Comparison of ENCODE assay signal across 7 mouse cellular contexts in genomic region chr16:94816391-94816790, GRCm38 (mm10).
DNase-seq lines count a peak whose midpoint lies in the region; ATAC-seq and TF ChIP-seq lines count a peak whose summit lies in the region.

No protein-coding gene starts in this region.

- no peak overlapping the region for H3K4me2 ChIP-seq in liver, postnatal 0 days (ENCODE audit: low read depth, low read length)
- no peak overlapping the region for H3K4me2 ChIP-seq in liver, embryonic 12.5 days
- H3K4me2 ChIP-seq in lung, embryonic 14.5 days, result no peak overlapping the region

- peak; percentile 62 for TF ChIP-seq CTCF in liver, postnatal 0 days (IDR thresholded peaks at IDR 0.05; ENCODE audit: low read depth)
- TF ChIP-seq CTCF in lung, embryonic 14.5 days (IDR thresholded peaks at IDR 0.05; ENCODE audit: low read depth), result peak; percentile 78

- H3K27ac ChIP-seq in liver, postnatal 0 days (ENCODE audit: low read depth), result no peak overlapping the region
- H3K27ac ChIP-seq in liver, embryonic 12.5 days, result no peak overlapping the region
- H3K27ac ChIP-seq in lung, embryonic 14.5 days (ENCODE audit: low read depth), result no peak overlapping the region

- DNase-seq in liver, postnatal 0 days, result no peak
- peak; percentile 27 for DNase-seq in T-cell, adult 2 months (ENCODE audit: low spot score)
- DNase-seq in cerebellum, postnatal 25 days, result peak; percentile 61 to 66
- DNase-seq in hindlimb bud, embryonic 11.5 days (ENCODE audit: extremely low spot score, low read depth, low spot score), result peak; percentile 39
- DNase-seq in lung, embryonic 14.5 days, result peak; percentile 80
- peak; percentile 35 for DNase-seq in thymus, postnatal 14 days

- WGBS in liver, postnatal 0 days (ENCODE audit: insufficient replicate concordance), result 25% methylated on average over 6 of the region's 6 CpGs
- WGBS in liver, embryonic 12.5 days (ENCODE audit: insufficient replicate concordance), result 21% methylated on average over 6 of the region's 6 CpGs
- 23% methylated on average over 6 of the region's 6 CpGs for WGBS in lung, embryonic 14.5 days

- H3K4me3 ChIP-seq in liver, postnatal 0 days (ENCODE audit: low read depth, low read length), result no peak overlapping the region
- H3K4me3 ChIP-seq in liver, embryonic 12.5 days, result no peak overlapping the region
- no peak overlapping the region for H3K4me3 ChIP-seq in lung, embryonic 14.5 days (ENCODE audit: low read depth, low read length)

- no peak overlapping the region for H3K9ac ChIP-seq in liver, postnatal 0 days (replicated peaks)
- H3K9ac ChIP-seq in liver, embryonic 12.5 days, result no peak overlapping the region
- no peak overlapping the region for H3K9ac ChIP-seq in lung, embryonic 14.5 days

- ATAC-seq in liver, postnatal 0 days, result no peak
- ATAC-seq in liver, embryonic 12.5 days, result no peak
- ATAC-seq in lung, embryonic 14.5 days (ENCODE audit: insufficient read depth), result no peak; the same call in 1 of the 2 replicates

- H3K27me3 ChIP-seq in liver, postnatal 0 days (ENCODE audit: insufficient read depth, low read length), result no peaks in the 10 kb centered on the region
- no peaks in the 10 kb centered on the region for H3K27me3 ChIP-seq in liver, embryonic 12.5 days (replicated peaks)
- no peaks in the 10 kb centered on the region for H3K27me3 ChIP-seq in lung, embryonic 14.5 days (ENCODE audit: insufficient read depth, low read length)

- H3K9me3 ChIP-seq in liver, postnatal 0 days (ENCODE audit: low read length), result peaks cover 7% of the 10 kb centered on the region
- peaks cover 13% of the 10 kb centered on the region for H3K9me3 ChIP-seq in liver, embryonic 12.5 days (replicated peaks)
- peaks cover 15% of the 10 kb centered on the region for H3K9me3 ChIP-seq in lung, embryonic 14.5 days (ENCODE audit: low read depth, low read length)

- no peak for TF ChIP-seq EP300 in liver, postnatal 0 days (IDR thresholded peaks at IDR 0.05; ENCODE audit: low read depth)

- no peaks in the 10 kb centered on the region for H3K4me1 ChIP-seq in liver, postnatal 0 days (ENCODE audit: insufficient read depth)
- no peaks in the 10 kb centered on the region for H3K4me1 ChIP-seq in liver, embryonic 12.5 days
- no peaks in the 10 kb centered on the region for H3K4me1 ChIP-seq in lung, embryonic 14.5 days (ENCODE audit: insufficient read depth)

- no peaks in the 10 kb centered on the region for H3K36me3 ChIP-seq in liver, postnatal 0 days (replicated peaks; ENCODE audit: insufficient read depth, low read length)
- H3K36me3 ChIP-seq in liver, embryonic 12.5 days, result no peaks in the 10 kb centered on the region
- H3K36me3 ChIP-seq in lung, embryonic 14.5 days (ENCODE audit: insufficient read depth), result no peaks in the 10 kb centered on the region
